Mouse (Mus musculus): ENCODE data around the gene Atad2b.

Atad2b gene

DNA sequence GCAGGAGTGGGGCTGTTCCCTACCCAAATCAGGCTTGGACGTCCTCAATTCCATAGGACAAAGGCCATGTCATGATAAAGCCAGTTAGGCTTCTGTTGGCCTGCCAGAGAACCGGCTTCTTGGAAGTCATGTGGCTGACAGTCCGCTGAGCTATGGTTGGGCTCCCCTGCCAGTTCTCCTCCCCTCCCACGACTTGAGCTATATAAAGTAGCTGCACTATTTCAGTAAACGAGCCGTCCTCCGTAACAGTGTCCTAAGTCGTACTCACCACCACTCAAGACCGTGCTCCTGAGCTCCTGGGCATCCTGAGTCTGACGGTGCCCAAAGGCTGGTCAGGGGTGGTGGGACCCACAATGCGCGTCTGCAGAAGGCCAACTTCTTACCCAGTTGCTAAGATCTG is 156.0 kb downstream of the Atad2b start:
- DNase-seq (ENCODE audit: low read depth, low spot score) = no peak

DNA sequence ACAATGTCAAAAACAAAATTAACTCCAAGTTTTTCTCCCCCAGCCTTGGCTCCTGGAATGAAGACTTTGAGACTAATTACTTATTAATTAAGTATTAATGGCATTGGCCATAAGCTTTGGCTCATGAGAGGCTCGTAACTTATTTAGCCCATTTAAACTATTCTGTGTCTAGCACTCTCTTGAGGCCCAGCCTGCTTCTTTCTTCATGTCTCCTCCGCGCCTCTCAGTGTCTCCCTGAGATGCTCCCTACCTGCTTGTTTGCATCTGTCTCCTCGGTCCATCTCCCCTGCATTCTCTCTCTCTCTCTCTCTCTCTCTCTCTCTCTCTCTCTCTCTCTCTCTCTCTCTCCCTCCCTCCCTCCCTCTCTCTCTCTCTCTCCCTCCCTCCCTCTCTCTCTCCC is 164.3 kb downstream of the Atad2b start:
- no peak for DNase-seq (ENCODE audit: low read depth, low spot score)

GRCm38 (mm10) chr12:5084714-5085113 is 167.6 kb downstream of the Atad2b start:
- no peak for DNase-seq (ENCODE audit: low read depth, low spot score)

- no peak for DNase-seq (ENCODE audit: low read depth, low spot score)
These were observed 170.8 kb downstream of the Atad2b start for GRCm38 (mm10) chr12:5087787-5088519.

DNA sequence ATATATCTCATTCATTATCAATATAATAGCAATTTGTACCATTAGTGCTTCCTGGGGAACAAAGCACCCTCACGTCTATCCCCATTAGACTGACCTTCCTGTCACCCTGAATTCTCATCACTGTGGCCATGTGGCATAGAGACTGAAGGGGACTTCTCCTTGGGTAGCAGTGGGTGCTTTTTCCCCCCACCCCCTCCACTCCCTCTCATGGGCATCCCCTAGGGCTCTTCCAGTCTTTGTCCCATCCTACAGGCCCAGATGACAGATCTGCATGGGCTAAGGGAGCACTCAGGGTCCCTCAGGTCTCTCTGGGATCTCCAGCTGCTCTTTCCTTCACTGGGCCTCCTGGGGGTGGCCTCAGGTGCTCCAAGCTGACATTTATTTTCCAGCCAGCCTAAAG is 171.5 kb downstream of the Atad2b start:
- no peak for DNase-seq (ENCODE audit: low read depth, low spot score)

All from ZHBTc4 (cell line).